Mouse (Mus musculus): ENCODE results near the gene Dlg2.

DNA sequence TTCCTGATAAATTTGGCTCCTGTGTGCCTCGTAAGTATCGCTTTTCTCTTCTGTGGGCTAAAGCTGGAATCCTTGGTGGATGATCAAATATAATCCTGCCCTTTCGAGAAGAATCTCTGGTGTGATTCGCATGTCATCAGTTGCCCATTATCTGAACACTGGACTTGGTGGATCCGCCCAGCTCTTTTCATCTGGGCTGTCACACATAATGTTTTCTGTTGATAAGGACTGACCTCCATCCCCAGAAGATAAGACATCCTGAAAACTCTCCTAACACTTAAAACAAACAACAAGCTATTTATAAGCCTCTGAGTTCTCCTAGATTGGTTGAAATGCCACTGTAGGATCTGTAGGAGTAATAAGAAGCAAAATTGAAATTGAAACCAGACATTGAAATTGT is 1952.2 kb downstream of the Dlg2 start:
- TF ChIP-seq CTCF (IDR thresholded peaks at IDR 0.05; ENCODE audit: control insufficient read depth, insufficient read depth, insufficient read length) (no peak), MAX (IDR thresholded peaks at IDR 0.05) (no peak)

All from C2C12 (cell line).